Mouse (Mus musculus) ES-E14 (cell line): ENCODE measurements around the gene Il22ra2.

ENCODE experiments used
- CHD2 ChIP-seq: IDR thresholded peaks from 2 replicates; pipeline ENCODE4 v1.6.1; 2014; ENCODE audit warnings: mild to moderate bottlenecking, low read depth, low read length, inconsistent platforms
- MAFK ChIP-seq: IDR thresholded peaks from 2 replicates; pipeline ENCODE4 v1.6.1; 2014; ENCODE audit warnings: mild to moderate bottlenecking, low read depth, low read length, inconsistent platforms; ENCODE audit not compliant: insufficient read depth
- ZNF384 ChIP-seq: IDR thresholded peaks from 2 replicates; pipeline ENCODE4 v1.6.1; 2012; ENCODE audit warnings: low read depth, low read length, inconsistent platforms

GRCm38 (mm10) chr10:19659953-19660352 is 38.2 kb downstream of the Il22ra2 start:
- TF ChIP-seq CHD2 (no peak), ZNF384 (no peak), MAFK (no peak)
